Mouse (Mus musculus) retina, embryonic 14.5 days (tissue): ENCODE results near the gene Gm609.
A peak's percentile ranks its signal among the peaks of the same experiment; 100 is the strongest.
"Not testable (repeated sequence)": the region's sequence is repeated elsewhere in the genome, so short reads cannot be mapped to it uniquely, and the experiment has no call there.

ENCODE experiments used
- DNase-seq: peaks from one replicate; pipeline ENCODE4 v3.0.0-alpha.2; 2015; ENCODE audit warnings: low spot score

Gene Gm609

DNA sequence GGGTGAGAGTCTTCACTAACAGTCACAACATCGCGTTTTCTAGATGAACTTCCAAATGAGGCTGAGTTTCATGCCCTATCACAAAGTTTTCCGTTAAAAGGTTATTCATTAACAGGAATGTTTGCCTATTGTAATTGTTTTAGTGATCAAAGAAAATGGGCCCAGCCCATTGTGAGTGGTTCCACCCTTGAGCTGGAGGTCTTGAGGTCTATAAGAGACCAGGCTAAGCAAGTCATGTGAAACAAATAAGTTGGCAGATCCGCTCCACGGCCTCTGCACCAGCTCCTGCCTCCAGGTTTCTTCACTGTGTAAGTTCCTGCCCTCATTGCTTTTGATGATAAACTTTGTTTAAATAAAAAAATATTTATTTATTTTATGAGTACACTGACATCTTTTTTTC is at the start of gene Gm609:
Gene Gm609, minus strand, starts transcription at position 43 of the 400 bp plus-strand sequence.
- DNase-seq: no peak

DNA sequence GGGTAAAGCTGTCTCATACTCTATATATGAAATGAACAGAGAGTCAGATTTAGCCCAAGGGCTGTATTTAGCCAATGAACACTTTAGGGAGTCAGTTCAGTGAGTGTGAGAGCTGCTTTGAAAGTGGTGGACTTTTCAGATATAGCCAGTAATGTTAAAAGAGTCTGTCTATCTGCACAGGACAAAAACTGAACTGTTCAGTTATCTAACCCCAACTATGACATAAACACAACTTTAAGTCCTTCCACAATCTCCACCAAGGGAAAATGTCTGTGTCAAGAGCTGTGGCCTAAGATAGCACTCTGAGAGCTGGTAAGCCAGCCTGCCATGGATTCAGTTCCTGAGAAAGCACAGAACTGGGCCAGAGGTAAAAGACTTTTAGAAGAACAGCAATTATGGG is 49.3 kb upstream of the Gm609 start:
- DNase-seq: no peak

DNA sequence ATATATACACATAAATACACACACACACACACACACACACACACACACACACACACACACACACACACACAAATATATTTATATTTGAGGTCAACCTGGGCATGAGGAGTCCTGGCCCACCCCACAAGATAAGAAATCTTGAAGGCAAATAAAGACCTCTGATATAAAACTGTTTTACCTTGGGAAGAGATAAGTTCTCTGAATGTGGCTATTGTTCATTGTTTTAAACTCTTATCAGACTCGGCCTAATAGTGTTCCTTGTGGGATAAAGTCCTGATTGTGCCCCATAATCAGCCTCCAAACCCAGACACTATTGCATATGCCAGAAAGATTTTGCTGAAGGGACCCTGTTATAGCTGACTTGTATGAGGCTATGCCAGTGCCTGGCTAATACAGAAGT is 45.6 kb upstream of the Gm609 start:
- DNase-seq: not testable (repeated sequence)

DNA sequence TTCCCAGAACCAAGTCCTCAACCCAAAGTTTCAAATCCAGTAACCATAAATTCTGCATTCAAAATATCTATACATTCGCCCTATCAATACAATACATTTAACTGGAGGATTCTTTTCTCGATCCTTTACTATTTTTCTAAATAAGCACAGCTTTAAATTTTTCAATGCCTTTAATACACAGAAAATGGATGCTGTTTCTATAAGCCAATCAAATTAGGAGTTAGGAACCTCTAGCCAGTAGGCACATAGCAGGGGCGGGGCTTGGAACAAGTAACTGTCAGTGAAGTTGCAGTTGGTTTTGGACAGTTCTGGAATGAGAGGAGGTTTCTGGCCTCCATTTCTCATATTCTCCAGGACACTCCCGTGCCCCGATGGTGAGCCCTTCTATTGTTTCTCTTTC is 42.2 kb upstream of the Gm609 start, which contains the start of gene Slc9c1:
Gene Slc9c1, plus strand, starts transcription at position 301 of the 400 bp plus-strand sequence.
- no peak for DNase-seq

DNA sequence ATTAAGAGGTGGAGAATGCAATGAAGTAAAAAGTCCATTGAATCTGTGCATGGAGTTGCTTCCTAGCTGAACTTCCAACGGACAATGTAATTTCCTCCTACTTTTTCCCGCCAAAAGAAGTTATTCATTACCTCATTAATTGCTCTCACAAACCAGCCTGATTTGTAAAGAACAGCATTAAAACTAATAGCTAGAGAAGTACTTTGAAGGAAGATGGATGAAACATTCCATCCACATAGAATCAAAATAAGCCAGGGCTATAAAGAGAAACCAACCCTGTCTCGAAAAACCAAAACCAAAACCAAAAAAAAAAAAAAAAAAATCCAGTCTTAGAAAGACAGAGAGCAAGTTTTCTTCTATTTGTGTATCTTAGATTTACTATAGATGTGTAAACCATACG is 39.2 kb upstream of the Gm609 start, which contains the start of gene Gm17783:
Gene Gm17783, minus strand, starts transcription at position 101 of the 400 bp plus-strand sequence.
- DNase-seq: no peak

DNA sequence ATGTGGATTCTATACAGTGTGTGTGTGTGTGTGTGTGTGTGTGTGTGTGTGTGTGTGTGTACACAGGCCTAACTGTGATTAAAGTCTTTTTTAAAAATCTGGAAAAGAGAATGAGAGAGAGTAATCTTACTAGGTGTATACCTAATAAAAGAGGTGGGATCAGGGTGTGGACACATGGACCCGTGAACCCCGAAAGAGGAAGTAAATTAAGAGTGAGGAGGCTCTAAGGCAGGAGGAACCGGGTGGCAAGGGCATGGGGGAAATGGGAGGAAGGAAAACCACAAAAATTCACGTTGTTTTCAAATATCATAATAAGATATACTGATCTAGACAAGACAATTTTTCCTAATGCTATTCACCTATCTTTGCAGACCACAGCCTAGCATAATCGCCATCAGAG is 32.8 kb upstream of the Gm609 start:
- no peak for DNase-seq

DNA sequence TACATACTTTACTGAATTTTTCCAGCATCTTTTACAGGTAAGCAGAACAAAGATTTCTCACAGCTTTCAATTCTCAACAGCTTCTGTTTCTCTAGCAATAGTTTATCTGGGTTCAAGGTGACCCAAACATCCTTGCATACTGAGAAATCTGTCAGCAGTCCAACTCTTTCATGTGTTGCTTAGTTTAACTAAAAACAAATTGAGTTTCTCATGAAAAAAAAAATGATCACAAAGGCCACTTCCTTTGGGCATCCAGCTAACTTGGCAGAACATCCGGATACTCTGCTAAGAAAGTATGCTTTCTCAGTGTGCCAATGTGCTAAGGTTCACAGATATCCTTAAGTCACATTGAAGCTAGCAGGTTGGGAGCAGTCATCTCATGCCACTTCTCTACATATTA is 2.6 kb upstream of the Gm609 start:
- no peak for DNase-seq

DNA sequence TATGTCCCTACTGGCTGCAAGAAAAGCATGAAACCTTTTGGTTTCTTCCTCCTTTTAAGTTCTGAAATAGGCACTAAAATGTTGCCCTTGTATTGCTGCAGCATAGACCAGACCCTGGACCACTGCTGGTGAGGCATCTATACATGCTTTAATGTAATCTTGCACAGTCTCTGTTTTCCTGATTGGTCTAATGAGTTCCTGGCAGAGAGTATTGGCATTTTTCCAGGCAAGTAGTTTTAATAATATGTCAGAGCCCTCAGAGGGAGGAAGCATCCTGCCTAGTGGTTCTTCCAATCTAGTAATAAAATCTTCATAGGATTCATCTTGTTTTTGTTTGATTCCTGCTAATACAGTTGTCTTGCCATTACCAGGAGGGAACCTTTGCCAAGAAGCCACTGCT is 15.8 kb downstream of the Gm609 start:
- no peak for DNase-seq

DNA sequence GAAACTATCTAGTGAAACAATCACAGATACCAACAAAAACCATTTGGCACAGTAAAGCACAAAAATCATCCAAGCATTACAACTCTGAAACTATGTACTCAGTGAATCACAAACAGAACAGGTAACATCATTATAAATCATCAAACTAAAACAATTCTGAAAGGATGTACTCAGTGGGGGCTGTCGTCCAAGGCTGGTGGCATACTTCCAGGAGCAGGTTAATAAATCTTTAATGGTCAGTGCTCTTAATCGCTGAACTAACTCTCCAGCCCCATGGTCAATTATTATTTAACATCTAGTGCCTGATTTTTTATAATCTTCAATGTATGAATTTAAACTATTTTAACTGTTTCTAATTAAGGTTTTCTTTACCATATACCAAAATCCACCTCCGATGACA is 20.9 kb downstream of the Gm609 start:
- DNase-seq: not testable (repeated sequence)

DNA sequence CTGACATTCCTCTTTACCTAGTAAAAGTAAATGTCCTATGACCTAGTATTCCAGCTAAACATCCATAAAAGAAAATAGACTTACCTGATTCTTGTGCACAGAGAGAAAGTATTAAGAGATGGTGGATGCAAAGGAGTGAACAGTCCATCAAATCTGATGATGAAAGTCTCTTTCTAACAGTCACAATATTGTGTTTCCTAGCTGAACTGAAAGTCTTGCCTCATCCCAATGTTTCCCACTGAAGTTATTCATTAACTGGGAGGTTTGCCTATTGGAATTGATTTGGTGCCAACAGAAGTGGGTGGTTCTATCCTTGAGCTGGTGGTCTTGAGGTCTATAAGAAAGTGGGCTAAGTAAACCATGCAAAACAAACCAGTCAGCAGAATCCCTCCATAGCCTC is 38.0 kb downstream of the Gm609 start:
- DNase-seq: no peak

DNA sequence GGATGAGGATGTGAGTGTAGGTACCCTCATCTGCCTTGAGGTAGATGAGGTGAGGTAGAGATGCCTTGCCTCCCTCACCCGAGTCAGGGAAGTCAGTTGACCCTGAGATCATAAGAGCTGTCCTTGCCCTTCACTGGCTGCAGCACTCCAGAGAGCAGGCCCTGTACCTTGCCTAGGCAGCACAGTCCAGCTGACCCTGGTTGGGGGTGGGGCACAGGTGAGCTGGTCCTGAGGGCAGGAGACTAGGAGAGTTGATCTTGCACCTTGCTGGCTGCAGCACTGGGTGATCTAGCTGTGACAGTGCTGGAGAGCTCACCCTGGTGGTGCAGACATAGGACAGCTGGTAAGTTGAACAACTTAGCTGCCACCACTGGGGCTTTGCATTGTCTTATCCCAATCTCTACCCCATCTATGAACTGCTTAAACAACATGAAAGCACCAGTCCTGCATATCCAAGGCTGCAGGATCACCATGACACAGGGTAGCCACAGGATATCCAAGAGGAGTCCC is 55.5 kb downstream of the Gm609 start:
- DNase-seq: no peak

DNA sequence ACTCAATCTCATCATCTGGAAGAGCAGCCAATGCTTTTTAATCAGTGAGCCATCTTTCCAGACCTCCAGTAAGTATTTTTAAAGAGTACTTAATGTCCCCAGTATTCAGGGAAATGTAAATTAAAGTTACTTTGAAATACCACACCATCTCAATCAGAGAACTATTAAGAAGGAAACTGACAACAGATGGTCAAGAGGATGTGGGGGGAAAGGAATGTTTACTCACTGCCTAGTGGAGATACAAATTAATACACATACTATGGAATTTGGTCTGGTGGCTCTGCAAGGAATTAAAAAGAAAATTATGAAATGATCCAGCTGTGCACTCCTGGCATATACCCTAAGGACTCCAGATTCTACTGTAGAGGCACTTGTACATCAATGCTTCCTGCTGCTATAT is 57.2 kb downstream of the Gm609 start:
- no peak for DNase-seq

DNA sequence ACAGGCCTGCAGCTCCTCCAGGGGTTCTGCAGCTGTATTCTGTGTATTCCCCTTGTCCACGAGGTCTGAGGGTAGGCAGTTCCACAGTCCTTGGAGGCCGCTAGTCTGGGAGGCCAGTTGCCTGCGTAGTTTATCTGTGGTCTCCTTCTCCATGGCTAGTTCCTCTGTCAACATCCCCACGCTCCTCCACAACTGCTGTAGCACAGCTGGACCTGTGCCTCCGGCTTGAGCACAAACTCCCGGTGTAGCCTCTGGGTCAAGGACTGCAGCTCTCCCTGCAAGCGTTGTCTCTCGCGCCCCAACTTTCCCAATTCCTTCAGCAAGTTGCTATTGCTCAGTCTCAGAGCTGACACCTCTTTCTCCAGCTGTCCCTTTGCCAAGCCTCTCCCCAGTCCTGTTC is 65.1 kb downstream of the Gm609 start:
- DNase-seq: no peak

DNA sequence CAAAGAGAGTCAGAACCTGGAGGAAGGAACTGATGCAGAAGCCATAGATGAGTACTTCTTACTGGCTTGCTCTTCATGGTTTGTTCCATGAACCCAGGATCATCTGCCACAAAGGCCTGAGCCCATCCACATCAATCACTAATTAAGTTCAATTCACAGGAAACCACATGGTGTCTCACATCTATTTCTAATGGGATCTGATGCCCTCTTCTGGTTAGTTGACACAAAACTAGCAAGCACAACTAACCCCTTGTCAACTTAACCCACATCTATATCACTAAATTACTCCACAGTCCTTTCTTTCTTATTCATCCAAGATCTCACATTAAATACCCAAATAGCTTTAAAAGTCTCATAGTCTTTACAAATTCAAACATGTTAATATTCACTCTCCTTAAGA is 79.3 kb downstream of the Gm609 start:
- peak; percentile 24 for DNase-seq

DNA sequence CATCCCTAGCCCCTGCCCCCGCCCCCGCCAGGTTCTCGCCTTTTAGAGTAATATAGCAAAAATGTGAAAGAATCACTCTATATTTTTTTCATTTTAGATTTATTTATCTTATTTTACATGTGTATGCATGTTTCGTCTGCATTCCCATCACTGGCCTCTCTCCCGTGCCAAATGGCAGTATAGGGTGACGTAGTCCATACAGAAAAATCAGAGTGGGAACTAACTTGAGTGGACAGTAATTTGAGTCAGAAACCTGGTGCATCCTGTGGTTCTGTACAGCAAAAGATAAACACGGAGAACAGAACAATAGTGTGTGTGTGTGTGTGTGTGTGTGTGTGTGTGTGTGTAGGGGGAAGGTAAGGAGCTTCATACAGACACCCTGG is 83.7 kb downstream of the Gm609 start:
- DNase-seq: not testable (repeated sequence)

DNA sequence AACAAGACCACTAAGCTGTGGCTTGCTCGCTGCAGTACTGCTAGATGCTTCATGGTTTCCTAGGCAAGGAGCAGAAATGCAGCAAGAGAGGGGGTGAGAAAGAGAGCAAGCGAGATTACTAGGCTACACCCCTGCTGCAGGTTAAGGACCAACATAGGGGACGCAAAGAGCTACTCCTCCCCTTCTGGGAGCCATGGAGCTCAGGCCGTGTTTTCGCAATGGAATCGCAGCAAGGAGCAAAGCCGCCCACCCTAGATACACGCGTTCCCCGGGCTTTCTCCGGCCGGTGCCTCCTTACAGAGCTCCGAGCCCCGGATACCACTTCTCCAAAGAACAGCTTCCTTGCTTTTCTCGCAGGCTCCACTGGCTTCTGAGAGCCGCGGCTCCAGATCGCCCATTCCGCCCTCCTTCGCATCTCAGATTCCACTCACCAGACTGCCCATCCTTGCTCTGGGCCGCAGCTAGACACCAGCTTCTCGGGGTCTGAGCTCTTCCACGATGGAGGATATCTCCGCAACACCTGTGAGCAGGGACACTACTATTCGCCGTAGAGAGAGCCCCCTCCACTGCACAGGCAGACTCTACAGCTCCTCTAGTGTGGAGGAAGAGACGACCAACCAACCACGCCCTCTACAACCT is 84.2 kb downstream of the Gm609 start, which contains the start of gene Cd200:
Gene Cd200, minus strand, starts transcription at position 629 of the 639 bp plus-strand sequence.
- DNase-seq: peak; percentile 70

DNA sequence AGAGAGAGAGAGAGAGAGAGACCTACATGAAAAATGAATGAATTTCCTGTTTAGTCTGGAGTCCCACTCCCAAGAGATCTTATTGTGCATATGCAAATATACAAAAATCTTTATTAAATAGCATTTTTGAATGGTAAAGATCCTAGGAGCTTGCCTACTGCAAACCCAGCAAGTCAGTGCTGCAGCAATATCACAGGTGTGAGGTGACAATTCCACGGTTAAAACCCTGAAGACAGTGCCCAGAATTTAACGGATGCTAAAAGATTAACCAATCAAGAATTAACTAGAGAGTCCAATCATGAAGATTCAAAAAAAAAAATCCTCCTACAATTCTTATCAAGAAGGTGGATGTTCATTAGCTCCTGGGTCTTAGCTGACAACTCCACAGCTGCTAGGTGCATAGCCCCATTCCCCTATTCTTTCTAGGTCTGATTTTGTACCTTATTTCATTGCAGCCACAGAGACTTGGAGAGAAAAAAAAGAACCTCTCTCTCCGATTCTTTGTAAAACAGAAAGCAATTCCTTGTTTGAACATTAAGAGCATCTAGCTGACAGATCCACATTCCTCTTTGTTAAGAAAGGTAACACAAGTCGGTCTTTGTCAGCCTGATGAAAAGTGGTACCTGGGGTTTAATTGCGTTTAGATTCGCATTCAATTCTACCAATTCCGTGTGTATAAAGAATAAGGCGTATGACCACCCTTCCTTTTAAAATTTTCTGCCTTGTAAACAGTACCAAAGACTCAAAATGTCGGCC is 84.9 kb downstream of the Gm609 start:
- DNase-seq: peak; percentile 9

DNA sequence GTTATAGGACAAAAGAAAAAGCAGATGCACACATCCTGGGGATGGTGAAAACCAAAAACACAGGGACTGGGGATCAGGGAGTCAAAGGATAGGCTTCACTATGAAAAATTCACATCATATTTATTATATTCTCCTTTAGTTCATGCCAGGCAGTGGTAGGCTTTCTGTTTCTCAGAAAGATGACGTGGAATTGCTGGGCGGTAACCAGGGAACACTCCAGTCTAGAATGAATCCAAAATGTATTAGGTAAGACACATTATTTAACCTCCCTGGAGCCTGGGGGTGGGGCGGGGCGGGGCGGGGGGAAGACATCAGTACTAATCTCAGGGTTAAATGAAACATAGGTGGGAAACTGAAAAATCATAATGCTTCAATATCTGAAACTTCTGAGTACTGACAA is 85.7 kb downstream of the Gm609 start:
- DNase-seq: no peak

DNA sequence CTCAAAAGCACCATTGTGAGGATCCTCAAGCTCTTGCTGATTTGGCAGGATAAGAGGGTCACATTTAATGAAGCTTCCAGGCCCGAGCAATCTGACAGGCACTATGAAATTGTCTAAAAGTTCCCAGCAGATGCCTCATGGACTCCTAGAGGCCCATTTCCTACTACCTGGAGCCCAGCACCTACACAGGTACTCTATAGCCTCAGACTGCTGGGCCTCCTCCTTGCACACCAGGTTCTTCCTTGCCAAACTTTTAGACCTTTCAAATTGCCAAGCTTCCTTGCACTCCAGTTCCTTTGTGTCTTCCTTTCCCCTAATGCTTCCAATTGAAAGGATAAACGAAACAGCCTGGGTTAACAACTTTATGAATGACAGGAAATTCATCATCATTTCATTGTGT is 89.8 kb downstream of the Gm609 start:
- no peak for DNase-seq

DNA sequence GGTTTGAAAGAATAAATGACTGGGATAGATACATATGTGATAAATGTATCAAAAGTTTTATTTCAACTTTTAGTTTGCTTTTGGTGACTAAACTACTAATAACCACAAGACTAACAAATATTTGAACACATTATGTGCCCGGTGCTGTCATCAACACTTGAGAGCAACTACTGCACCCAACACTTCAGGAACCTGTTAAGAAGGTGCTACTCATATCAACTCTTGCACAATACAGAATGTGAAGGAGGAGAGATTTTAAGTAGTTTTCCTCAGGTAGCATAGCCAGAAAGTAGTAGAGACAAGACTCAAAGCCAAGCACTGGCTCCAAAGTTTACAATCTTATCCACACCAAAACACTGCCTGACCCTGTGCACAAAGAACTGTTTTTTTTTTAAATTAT is 90.7 kb downstream of the Gm609 start:
- DNase-seq: no peak

DNA sequence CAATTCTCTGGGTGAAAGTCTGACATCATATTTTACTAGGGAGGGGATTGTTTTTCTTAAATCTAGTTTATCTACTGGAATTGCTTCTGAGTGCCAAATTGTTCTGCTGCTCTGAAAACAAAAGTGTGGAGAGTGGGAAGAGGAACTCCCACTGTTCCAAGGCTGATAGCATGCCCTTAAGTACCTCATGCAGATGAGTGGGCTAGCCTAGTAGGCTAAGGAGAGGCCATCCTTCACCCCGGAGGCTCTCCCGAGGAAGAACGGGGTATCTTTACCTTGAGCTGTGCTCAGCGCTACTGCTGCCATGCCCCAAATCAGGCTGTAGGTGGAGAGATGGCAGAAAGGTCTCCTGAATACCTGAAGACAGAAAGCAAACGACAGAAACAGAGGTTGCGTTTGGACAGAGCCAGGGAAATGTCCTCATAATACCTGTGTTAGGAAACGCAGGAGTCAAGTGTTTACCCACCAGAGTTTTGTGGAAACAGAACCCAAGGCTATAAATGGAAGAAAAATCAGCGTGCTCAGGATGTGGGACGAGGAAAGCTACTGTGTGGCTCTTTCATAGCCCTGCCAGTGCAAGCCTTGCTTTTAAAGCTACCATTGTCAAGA is 92.7 kb downstream of the Gm609 start:
- DNase-seq: no peak

DNA sequence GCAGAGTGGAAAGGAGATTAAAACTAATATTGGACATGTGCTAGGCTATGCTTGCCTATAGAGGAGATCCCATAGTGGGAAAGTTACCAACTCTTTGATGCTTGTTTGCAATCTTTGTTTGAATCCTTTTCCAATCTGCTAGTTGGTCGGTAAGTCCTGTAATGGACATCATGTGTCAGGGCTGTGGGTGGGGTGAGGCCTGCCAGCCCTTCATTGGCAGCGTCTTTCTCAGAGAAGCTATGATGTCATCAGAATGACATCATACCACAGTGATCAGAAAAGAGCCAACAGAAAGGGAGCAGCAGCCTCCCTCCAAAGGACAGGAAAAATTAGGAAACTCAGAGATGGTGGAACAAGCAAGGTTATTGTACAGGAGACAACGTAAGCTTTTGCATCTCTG is 93.4 kb downstream of the Gm609 start:
- no peak for DNase-seq

DNA sequence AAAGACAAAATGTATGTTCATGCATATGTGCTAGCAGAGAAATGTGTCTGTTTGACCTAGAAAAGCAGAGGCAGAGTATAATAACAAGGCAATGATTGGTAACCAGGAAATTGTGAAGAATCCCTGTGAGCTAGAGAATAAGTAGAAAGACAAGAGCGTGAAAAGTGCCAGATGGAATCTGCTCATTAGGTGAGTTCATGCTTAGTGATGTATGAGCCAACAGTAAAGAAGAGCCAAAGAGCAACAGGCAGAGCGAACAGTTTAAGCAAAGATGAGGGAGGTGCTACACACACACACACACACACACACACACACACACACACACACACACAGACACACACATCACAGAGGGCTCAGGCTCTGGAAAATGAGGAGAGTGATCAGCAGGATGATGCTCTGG is 95.3 kb downstream of the Gm609 start:
- DNase-seq: no peak
